Mouse (Mus musculus): ENCODE results near the gene Pphln1.
A peak's percentile ranks its signal among the peaks of the same experiment; 100 is the strongest.

The Pphln1 gene

DNA sequence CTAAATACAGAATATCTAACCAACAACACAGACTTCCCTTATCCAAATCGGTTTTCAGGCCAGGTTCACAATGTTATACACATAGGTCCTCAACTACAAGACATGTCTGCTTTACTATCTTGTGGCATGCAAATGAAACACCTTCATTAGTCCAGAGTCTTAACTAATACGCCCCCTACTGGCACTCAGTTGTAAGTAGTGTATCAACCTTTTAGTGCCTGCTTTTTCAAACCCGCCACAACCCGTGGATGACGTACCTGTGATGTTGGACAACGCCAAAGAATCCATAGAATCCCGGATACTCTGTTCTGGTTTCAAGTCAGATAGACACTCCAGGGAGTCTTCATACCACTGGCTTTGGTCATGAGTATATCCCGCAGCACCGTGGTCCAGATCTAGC, 104.6 kb downstream of the Pphln1 start:
- no peak for DNase-seq (ENCODE audit: extremely low spot score, low spot score)

GRCm38 (mm10) chr15:93503201-93503745, 105.1 kb downstream of the Pphln1 start:
- no peak for DNase-seq (ENCODE audit: extremely low spot score, low spot score)

- no peak for DNase-seq (ENCODE audit: extremely low spot score, low spot score)
Measured at GRCm38 (mm10) chr15:93504808-93505207, 106.7 kb downstream of the Pphln1 start.

DNA sequence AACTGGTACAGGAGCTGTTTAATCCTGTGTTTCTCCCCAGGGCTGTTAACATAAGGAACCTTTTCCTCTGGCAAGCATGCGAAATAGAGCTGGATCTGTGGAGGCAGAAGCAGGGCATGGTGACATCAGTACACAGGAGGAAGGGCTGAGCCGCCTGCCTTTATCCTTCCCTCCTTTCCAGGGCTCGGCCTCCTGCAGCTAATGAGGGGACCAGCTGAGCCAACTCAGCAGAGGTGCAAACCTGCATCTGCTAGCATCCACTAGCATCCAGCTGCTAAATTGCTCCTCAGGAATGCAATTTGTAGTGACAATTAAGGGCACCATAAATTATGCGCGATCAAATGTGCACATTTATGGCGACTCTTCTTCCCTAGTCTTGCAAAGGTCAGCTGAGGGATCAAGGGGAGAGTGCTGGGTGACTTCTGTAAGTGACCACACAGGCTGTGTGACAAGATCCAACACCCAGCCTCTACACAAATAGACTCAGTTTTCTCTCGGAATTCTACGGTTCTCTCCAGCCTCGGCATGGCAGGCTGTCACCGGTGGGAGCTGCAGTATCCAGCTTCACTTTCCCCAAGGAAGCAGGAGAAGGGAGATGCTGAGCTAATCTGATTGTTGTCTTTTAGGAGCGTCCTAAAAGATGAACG, 112.7 kb downstream of the Pphln1 start:
- peak; percentile 43 for DNase-seq (ENCODE audit: extremely low spot score, low spot score)

DNA sequence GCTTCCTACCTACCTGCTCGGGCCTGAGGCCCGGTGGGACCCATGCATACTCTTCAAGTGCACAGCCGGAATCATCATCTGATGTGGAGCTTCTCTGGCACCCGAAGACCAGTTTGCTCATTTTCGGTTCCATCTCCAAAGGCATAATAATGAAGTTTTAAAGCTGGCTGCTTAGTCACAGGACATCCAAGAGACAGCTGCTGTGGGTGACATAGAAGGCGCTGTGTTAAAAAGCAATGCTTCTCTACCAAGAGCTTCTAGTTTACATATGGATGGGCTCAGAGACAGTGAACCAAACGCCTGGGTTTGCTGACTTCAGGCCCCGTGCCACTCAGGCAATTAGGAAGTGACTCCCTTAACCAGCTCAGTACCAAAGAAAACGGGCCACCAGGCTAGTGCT, 114.3 kb downstream of the Pphln1 start:
- DNase-seq (ENCODE audit: extremely low spot score, low spot score): no peak

GRCm38 (mm10) chr15:93513939-93514341, 115.8 kb downstream of the Pphln1 start:
- peak; percentile 53 for DNase-seq (ENCODE audit: extremely low spot score, low spot score)

- no peak for DNase-seq (ENCODE audit: extremely low spot score, low spot score)
Measured at GRCm38 (mm10) chr15:93515316-93515715, 117.2 kb downstream of the Pphln1 start.

DNA sequence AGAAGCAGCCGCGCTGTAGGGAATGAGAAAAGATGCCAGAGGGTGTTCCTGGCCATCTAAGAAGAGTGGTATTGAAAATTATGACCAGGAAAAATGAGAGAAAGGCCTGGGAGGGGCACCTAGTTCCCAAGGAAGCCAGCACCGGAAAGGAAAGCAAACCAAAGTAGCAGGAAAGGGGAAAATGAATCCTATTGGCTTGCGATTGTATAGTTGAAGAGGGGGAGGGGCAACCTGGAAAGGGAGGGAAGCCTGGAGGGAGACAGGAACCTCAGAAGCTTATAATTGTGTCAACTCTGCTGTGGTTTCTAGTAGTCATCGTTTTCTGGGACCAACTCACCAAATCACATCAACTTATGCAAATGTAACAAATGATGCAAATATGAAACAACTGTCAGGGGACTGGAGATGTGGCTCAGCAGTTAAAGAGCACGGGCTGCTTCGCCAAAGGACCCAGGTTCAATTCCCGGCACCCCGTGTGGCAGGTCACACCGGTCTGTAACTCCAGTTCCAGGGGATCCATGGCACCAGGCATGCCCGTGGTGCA, 118.9 kb downstream of the Pphln1 start:
- no peak for DNase-seq (ENCODE audit: extremely low spot score, low spot score)

GRCm38 (mm10) chr15:93518143-93518902, 120.2 kb downstream of the Pphln1 start:
- peak; percentile 36 for DNase-seq (ENCODE audit: extremely low spot score, low spot score)

DNA sequence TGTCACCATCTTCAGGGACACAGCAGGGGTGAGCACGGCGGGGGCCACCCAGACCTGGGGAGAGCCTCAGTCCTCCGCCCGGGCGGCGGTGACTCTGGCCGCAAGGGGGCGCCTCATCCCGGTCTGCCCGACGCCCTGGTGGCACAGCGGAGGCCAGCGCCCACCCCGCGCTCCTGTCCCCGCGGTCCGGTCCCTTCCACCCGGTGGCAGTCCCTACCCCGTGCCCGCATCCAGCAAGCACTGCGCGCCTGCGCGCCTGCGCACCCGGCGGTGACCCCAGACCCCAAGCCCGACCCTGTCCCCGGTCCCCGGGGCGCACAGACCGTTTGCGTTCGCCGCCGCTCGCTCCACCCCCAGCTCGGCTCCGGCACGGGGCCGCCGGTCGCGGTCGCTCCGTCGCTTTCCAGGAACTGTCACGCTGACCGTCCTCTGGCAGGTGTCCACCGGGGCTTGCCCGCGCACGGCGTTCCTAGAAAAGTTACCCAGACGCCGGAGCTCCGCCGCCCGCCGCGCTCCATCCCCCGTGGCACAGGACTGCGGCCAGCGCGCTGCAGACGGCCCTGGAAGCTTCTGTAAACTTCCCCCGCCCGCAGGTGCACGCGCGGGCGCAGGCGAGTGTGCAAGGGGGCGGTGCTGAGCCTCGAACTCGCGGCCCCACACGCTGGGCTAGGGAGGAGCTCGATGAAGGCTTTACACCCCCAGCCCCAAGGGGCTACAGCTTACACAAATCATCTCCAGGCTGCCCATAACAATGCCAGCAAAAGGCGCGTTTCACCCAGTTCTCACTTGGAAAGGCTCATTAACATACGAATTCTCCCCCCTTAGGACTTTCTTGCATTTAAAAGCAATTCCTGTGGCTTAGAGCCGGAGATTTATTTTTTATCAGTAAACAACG, 121.0 kb downstream of the Pphln1 start:
- DNase-seq (ENCODE audit: extremely low spot score, low spot score): peak; percentile 86

DNA sequence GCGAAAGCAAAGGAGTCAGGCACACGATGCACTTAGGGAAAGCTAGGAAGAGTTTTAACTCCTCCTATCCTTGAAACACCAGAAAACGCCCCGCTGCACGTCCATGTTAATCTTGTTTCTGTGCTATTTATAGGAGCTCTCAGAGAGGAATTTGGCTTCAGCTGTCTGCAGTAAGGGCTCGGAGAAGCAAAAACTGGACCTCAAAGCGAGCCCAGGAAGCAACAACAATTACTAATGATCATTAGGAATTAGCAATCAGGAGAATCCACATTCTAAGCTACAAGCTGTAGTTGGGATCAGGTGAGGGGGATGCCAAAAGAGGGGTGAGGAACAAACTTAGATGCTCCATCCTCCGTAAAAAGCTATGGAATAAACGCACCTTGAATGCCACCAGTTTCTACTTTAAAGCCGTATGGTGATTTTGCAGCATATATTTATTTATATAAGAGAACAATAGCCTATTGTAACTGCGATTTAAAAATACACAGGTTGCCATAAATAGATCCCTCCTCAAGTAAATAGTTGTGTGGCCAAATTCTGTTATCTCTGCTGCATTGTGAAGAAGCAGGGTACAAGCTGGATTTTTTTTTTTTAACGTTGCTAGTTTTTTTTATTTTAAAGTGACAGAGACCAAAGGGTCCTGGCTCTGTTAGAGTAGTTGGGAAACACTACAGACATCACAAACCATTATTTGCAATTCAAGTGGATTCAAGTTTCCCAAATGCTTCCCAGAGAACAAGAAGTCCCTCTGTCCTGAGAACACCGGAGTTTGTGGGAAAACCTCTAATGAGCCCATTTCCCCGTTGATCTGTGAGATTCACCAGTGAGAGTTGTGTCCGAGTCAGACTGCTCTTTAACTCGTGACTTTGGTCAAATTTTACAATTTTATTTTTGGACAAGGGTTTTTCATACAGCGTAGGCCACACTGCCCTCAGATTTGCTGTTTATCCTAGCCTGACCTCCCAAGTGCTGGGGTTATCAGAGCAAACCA, 122.0 kb downstream of the Pphln1 start:
- DNase-seq (ENCODE audit: extremely low spot score, low spot score): no peak

- no peak for DNase-seq (ENCODE audit: extremely low spot score, low spot score)
Measured at GRCm38 (mm10) chr15:93521088-93521786, 123.1 kb downstream of the Pphln1 start.

DNA sequence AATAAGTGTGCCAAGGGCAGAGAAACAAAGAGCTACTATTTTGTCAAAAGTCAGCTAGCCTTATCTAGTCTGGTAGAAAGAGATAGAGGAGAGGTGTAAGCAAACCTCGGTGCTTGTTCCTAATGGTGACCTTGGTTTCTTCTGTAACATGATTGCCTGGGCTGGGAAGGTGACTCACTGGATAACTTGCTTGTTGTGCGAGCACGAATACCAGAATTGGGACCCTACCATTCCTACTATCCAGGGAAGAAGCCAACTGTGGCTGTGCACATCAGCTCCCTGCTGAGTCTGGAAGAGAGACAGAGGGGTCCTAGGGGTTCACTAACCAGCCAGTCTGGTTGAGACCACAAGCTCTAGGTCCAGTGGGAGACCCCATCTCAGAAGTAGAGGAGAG, 123.6 kb downstream of the Pphln1 start:
- DNase-seq (ENCODE audit: extremely low spot score, low spot score): no peak

DNA sequence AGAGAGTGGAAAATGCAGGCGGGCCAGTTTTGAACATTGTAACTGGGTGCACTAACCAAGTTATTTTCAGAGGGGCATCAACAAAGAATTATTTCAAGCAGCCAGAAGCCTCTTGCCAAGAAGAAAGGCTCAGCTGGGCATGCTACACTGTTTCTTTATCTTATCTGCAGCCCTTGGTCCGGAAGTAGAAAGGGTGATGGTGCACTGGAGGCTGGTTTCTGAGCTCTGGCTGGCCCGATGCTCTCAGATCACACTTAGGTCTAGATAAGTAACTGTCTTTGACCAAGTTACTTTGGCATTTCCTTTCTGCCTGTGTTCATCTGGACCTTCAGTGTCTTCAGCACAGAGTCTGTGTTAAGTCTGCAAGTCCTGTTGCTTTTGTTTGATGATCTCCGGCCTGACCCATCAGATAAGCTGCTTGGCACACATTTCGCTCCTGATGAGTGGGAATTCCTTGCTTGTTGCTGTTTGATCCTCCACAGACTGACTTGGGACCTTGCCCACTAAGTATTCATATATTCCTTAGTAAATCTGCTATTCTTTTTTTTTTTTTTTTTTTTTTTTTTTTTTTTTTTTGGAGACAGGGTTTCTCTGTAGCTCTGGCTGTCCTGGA, 127.3 kb downstream of the Pphln1 start:
- DNase-seq (ENCODE audit: extremely low spot score, low spot score): no peak

DNA sequence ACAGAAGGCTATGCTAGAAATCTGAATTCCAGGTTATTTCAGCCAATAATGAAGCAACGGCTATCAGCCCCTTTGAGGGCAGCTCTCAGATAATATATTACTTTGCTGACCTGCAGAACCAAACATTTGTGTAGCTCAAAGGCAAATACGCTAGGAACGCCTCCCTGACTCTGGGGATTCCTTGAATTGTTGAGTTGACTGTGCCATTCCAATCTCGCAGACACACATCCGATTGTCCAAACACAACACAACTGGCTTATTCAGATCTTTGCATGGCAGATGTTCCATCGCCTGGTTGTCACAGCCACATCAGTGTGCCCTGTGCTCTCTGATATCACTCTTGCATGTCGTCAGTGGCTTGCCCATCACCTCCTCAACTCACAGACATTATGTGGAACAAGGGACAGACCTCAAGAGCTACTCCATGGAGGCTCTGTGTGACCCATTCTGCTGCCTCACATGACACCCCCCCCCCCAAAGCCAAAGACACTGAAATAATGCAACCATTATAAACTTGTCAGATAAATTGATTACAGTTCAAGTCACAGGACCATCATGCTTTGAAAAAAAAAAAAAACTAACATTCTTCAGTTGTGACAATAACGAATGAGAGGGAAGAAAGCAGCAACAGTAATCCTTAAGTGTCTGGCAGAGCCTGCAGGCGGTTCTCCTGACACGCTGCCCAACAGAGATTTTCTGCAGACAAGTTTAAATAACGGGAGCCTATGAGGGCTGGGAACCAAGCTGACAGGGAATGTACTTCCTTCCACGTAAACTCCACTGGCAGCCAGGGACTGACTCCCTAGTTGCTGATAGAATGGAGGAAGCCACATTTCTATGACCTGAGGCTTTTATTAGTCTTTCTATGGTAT, 131.9 kb downstream of the Pphln1 start:
- DNase-seq (ENCODE audit: extremely low spot score, low spot score): no peak

GRCm38 (mm10) chr15:93530703-93531032, 132.5 kb downstream of the Pphln1 start:
- no peak for DNase-seq (ENCODE audit: extremely low spot score, low spot score)

- no peak for DNase-seq (ENCODE audit: extremely low spot score, low spot score)
Measured at GRCm38 (mm10) chr15:93536191-93536590, 138.0 kb downstream of the Pphln1 start.

DNA sequence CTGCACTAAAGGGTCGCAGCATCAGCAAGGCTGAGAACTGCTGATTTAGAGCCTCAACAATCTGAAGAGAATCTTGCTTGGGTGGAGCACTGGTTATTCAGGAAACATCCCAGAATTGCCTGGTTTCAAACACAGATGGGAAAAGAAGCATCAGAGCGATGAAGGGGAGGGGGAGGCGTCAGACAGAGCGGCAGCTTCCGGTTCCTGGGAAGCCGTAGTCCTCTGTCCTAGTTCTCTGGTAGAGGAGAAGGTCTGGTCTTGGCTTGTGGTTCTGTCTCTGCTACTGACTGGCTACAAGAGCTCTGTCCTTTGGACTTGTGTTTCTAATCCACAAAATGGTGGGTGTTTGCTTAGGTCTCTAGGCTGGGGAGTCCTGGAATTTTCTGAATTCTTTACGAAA, 139.6 kb downstream of the Pphln1 start:
- no peak for DNase-seq (ENCODE audit: extremely low spot score, low spot score)
